Mouse (Mus musculus) hematopoietic stem cell, adult 5-6 weeks (primary cell): Measurements from ENCODE around the gene Gm7954. TPM values are rescaled to one million over a fixed set of nuclear protein-coding genes. Genes with fewer than 3 reads are reported as not detected.
"Not testable (repeated sequence)": the region's sequence is repeated elsewhere in the genome, so short reads cannot be mapped to it uniquely, and the experiment has no call there.

Source experiments
- ATAC-seq, 2 experiments: fragments of 125-278 bp in 1 of 2; replicated peaks in 1 of 2; 2 replicates each; pipeline ENCODE4 v1.8.0; 2016 to 2017; ENCODE audit warnings: inconsistent platforms in 2 of 2, mild to moderate bottlenecking in 2 of 2, moderate number of reproducible peaks in 2 of 2, low read depth in 1 of 2, moderate TSS enrichment in 1 of 2; ENCODE audit not compliant: low FRiP score in 2 of 2, poor library complexity in 2 of 2, severe bottlenecking in 2 of 2, insufficient read depth in 1 of 2, low TSS enrichment in 1 of 2
- total RNA-seq: library from RNA; stranded (forward); fragments of 172-1452, 232-1000 nt; gene quantifications from 2 replicates; pipeline ENCODE4 v1.2.3, GENCODE M21; 2017

The Gm7954 gene
- not detected in 2 replicates for total RNA-seq

- ATAC-seq: not testable (repeated sequence)
These were observed at the start of gene Gm7954 for GRCm38 (mm10) chr14:41453418-41453817. Gene Gm7954, minus strand, starts transcription at chr14:41453518.

GRCm38 (mm10) chr14:41489385-41489784 is 36.1 kb upstream of the Gm7954 start, which contains the start of gene Gm3486:
Gene Gm3486, minus strand, starts transcription at chr14:41489485.
- ATAC-seq: not testable (repeated sequence)

- ATAC-seq: not testable (repeated sequence)
These were observed 27.8 kb downstream of the Gm7954 start for GRCm38 (mm10) chr14:41425393-41426075.

GRCm38 (mm10) chr14:41424694-41425093 is 28.6 kb downstream of the Gm7954 start:
- not testable (repeated sequence) for ATAC-seq

- not testable (repeated sequence) for ATAC-seq
These were observed 45.1 kb downstream of the Gm7954 start, which contains the start of gene Gm6482 for GRCm38 (mm10) chr14:41408181-41408580. Gene Gm6482, minus strand, starts transcription at chr14:41408281.

Other genes starting within 250 kb of the Gm7954 start
- not detected in 2 replicates for gene Gm2832, start 174.7 kb downstream of the Gm7954 start, total RNA-seq
- gene Gm5798, start 104.9 kb downstream of the Gm7954 start, total RNA-seq: not detected in 2 replicates
- gene Gm7945, start 67.1 kb downstream of the Gm7954 start, total RNA-seq: not detected in 2 replicates
- not detected in 2 replicates for gene Gm6482, start 45.2 kb downstream of the Gm7954 start, total RNA-seq
- gene Gm3486, start 36.0 kb upstream of the Gm7954 start, total RNA-seq: not detected in 2 replicates
- not detected in 2 replicates for gene Gm7970, start 102.1 kb upstream of the Gm7954 start, total RNA-seq
- not detected in 2 replicates for gene 1700049E17Rik2, start 119.7 kb upstream of the Gm7954 start, total RNA-seq
- not detected in 2 replicates for gene Gm3072, start 171.1 kb upstream of the Gm7954 start, total RNA-seq
- gene Gm3676, start 193.0 kb upstream of the Gm7954 start, total RNA-seq: not detected in 2 replicates
- not detected in 2 replicates for gene Gm8068, start 248.4 kb upstream of the Gm7954 start, total RNA-seq